In the genomic region with DNA sequence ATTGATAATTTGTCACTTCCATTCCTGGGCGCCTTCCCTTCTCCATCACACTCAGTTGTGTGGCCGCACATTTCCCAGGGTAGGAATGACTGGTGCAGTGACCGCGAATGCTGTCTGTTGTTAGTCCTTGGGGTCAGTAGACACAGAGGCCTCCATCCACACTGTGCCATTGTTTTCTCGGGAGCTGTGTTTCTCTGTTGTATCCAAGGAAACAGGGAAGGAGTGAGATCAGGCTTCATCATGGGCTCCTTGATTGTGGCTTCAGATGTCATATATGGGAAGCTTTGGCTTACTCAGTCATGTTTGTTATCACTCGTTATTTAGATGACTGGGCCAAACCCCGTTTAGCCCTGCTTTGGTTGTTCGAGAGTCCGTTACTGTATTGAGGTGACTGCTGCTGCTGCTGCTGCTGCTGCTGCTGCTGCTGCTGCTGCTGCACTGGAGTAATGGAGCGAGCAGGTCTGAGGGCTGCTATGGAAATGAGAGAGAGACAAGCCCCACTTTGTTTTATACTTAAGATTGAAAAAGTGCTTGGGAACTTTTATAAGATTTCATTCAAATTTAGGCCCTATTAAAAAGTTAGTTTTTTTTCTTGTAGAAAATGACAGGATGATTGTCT, we compare ENCODE assay signal across 13 mouse cellular contexts. TPM values are rescaled to one million over a fixed set of nuclear protein-coding genes. Genes with fewer than 3 reads are reported as not detected.
DNase-seq lines count a peak whose midpoint lies in the region; ATAC-seq and TF ChIP-seq lines count a peak whose summit lies in the region.
"Had no signal": no experiment of that assay in that cellular context is flagged by ENCODE, and none has a peak within 500 bp of the region (broad histone marks: within the 10 kb centered on the region; RNA-seq: fewer than 3 reads in every experiment).

No protein-coding gene starts in this region.

- H3K27me3 ChIP-seq in forebrain, embryonic 12.5 days, result no peaks in the 10 kb centered on the region
- H3K27me3 ChIP-seq in hindbrain, embryonic 15.5 days, result no peaks in the 10 kb centered on the region
- no peaks in the 10 kb centered on the region for H3K27me3 ChIP-seq in midbrain, postnatal 0 days (ENCODE audit: insufficient read depth, low read length)
- H3K27me3 ChIP-seq: heart, embryonic 13.5 days; limb, embryonic 15.5 days had no signal

- TF ChIP-seq POLR2A in brain, embryonic 14.5 days (IDR thresholded peaks at IDR 0.05; ENCODE audit: borderline replicate concordance, extremely low read depth, insufficient read depth, insufficient read length, poor library complexity, severe bottlenecking), result no peak

- no peak overlapping the region for H3K4me2 ChIP-seq in forebrain, embryonic 12.5 days
- peak overlapping the region; percentile 35 for H3K4me2 ChIP-seq in hindbrain, embryonic 15.5 days
- peak overlapping the region; percentile 29 for H3K4me2 ChIP-seq in midbrain, postnatal 0 days (ENCODE audit: low read depth, low read length, poor library complexity, severe bottlenecking)
- H3K4me2 ChIP-seq: heart, embryonic 13.5 days; limb, embryonic 15.5 days had no signal

- no peaks in the 10 kb centered on the region for H3K9me3 ChIP-seq in forebrain, embryonic 12.5 days
- H3K9me3 ChIP-seq in hindbrain, embryonic 15.5 days, result no peaks in the 10 kb centered on the region
- H3K9me3 ChIP-seq in midbrain, postnatal 0 days (ENCODE audit: low read length), result no peaks in the 10 kb centered on the region
- H3K9me3 ChIP-seq: heart, embryonic 13.5 days; limb, embryonic 15.5 days had no signal

- H3K9ac ChIP-seq in forebrain, embryonic 12.5 days, result no peak overlapping the region
- 0 out of 2 replicates have a peak overlapping the region, but pooled peaks have one; percentile 20 for H3K9ac ChIP-seq in hindbrain, embryonic 15.5 days
- H3K9ac ChIP-seq in midbrain, postnatal 0 days (replicated peaks; ENCODE audit: low read length, poor library complexity, severe bottlenecking), result no peak overlapping the region
- H3K9ac ChIP-seq: heart, embryonic 13.5 days; limb, embryonic 15.5 days had no signal

- DNase-seq in brain, embryonic 14.5 days (ENCODE audit: low read depth), result peak; percentile 55
- no peak for DNase-seq in midbrain, postnatal 0 days (ENCODE audit: low spot score)
- no peak for DNase-seq in adrenal gland, postnatal 14 days
- DNase-seq in gastrocnemius, postnatal 36 days, result no peak
- DNase-seq in frontal cortex, postnatal 10 days (ENCODE audit: low spot score in 2 of 2), result no peak
- no peak for DNase-seq in layer of hippocampus, postnatal 36 days
- DNase-seq: gastrocnemius, postnatal 14 days; spleen, adult 18-20 months had no signal

- WGBS in forebrain, embryonic 12.5 days, result 28% methylated on average over 10 of the region's 10 CpGs
- 14% methylated on average over 10 of the region's 10 CpGs for WGBS in hindbrain, embryonic 15.5 days
- 26% methylated on average over 10 of the region's 10 CpGs for WGBS in midbrain, postnatal 0 days

- peaks cover 12% of the 10 kb centered on the region for H3K36me3 ChIP-seq in forebrain, embryonic 12.5 days (replicated peaks)
- no peaks in the 10 kb centered on the region for H3K36me3 ChIP-seq in hindbrain, embryonic 15.5 days
- H3K36me3 ChIP-seq in midbrain, postnatal 0 days (ENCODE audit: insufficient read depth, low read length), result no peaks in the 10 kb centered on the region

- no peak overlapping the region for H3K27ac ChIP-seq in forebrain, embryonic 12.5 days
- H3K27ac ChIP-seq in hindbrain, embryonic 15.5 days (replicated peaks), result peak overlapping the region; percentile 46; the same call in 1 of the 2 replicates
- peak overlapping the region; percentile 34 for H3K27ac ChIP-seq in midbrain, postnatal 0 days (ENCODE audit: low read depth, low read length)
- H3K27ac ChIP-seq: heart, embryonic 13.5 days; limb, embryonic 15.5 days had no signal

- intact Hi-C loops in gastrocnemius, postnatal 36 days (cut with DNase I), result no loop called here

- TF ChIP-seq CTCF in brain, embryonic 14.5 days (IDR thresholded peaks at IDR 0.05; ENCODE audit: borderline replicate concordance, extremely low read depth, insufficient read depth, insufficient read length), result no peak
- TF ChIP-seq CTCF in midbrain, postnatal 0 days (IDR thresholded peaks at IDR 0.05), result no peak

- ATAC-seq in forebrain, embryonic 12.5 days (ENCODE audit: low FRiP score), result peak; percentile 65; the same call in 1 of the 2 replicates
- ATAC-seq in hindbrain, embryonic 15.5 days (ENCODE audit: low FRiP score, low read depth), result peak; percentile 69
- no peak for ATAC-seq in midbrain, postnatal 0 days (ENCODE audit: low FRiP score)
- ATAC-seq: activated CD4-positive, CD25-positive, alpha-beta regulatory T cell, adult 4 months had no signal

- H3K4me3 ChIP-seq in forebrain, embryonic 12.5 days (replicated peaks), result no peak overlapping the region
- no peak overlapping the region for H3K4me3 ChIP-seq in hindbrain, embryonic 15.5 days
- no peak overlapping the region for H3K4me3 ChIP-seq in midbrain, postnatal 0 days (ENCODE audit: low read depth, low read length)
- H3K4me3 ChIP-seq: heart, embryonic 13.5 days; limb, embryonic 15.5 days had no signal

- H3K4me1 ChIP-seq in forebrain, embryonic 12.5 days, result peaks cover 20% of the 10 kb centered on the region
- H3K4me1 ChIP-seq in hindbrain, embryonic 15.5 days (replicated peaks), result peaks cover 15% of the 10 kb centered on the region
- peaks cover 10% of the 10 kb centered on the region for H3K4me1 ChIP-seq in midbrain, postnatal 0 days (ENCODE audit: insufficient read depth, low read length)
- H3K4me1 ChIP-seq: heart, embryonic 13.5 days; limb, embryonic 15.5 days had no signal

RNA-seq across cellular contexts. Expression of gene Gclc, which starts 17.5 kb away (rescaled TPM):
- 26.2 and 27.0 TPM in 2 replicates for polyA plus RNA-seq in brain, embryonic 14.5 days (2012; rRNA removed)
- 22.5 and 23.5 TPM in 2 replicates for polyA plus RNA-seq in forebrain, embryonic 12.5 days (2016; fragmentation: Nextera tagmentation; extraction: Ambion mirVana)
- polyA plus RNA-seq in hindbrain, embryonic 15.5 days (2015; fragmentation: Nextera tagmentation; extraction: Ambion mirVana), result 15.6 and 17.4 TPM in 2 replicates
- total RNA-seq in midbrain, postnatal 0 days (2014; rRNA removed), result 23.7 and 29.7 TPM in 2 replicates
- 13.3 and 15.7 TPM in 2 replicates for polyA plus RNA-seq in midbrain, postnatal 0 days (2015; fragmentation: Nextera tagmentation; extraction: Ambion mirVana)
- total RNA-seq in adrenal gland, postnatal 14 days (2021), result 39.5 and 45.1 TPM in 2 replicates
- 1 to 10 TPM; 8.0 to 9.1 TPM for total RNA-seq in gastrocnemius, postnatal 36 days (2021)
- total RNA-seq in layer of hippocampus, postnatal 36 days (2021), result 10 to 100 TPM; 44.9 TPM
